Mouse (Mus musculus): ENCODE data around the gene Ivl. TPM values are rescaled to one million over a fixed set of nuclear protein-coding genes. Genes with fewer than 3 reads are reported as not detected.

Ivl gene
- total RNA-seq (2014; rRNA removed): 0.82 TPM in 1 of 2 replicates, not detected in the other
- polyA plus RNA-seq (2015; fragmentation: Nextera tagmentation; extraction: Ambion mirVana): not detected in 2 replicates

GRCm38 (mm10) chr3:92573449-92574041 is at the start of gene Ivl:
TSS of gene Ivl (minus strand) at chr3:92573735.
- DNase-seq (ENCODE audit: low spot score) (no peak), ATAC-seq (ENCODE audit: low FRiP score) (no peak)
- no peaks in the 10 kb centered on the region for H3K4me1 ChIP-seq (ENCODE audit: insufficient read depth, low read length)
- no peak within 1 kb of the TSS for H3K4me2 ChIP-seq (ENCODE audit: low read depth, low read length, poor library complexity, severe bottlenecking)
- H3K9me3 ChIP-seq (ENCODE audit: low read length): no peaks in the 10 kb centered on the region
- H3K9ac ChIP-seq (replicated peaks; ENCODE audit: low read length, poor library complexity, severe bottlenecking): no peak within 1 kb of the TSS
- TF ChIP-seq CTCF (IDR thresholded peaks at IDR 0.05): no peak
- 88% methylated on average over 1 of the region's 1 CpGs for WGBS
- no peak within 1 kb of the TSS for H3K27ac ChIP-seq (ENCODE audit: low read depth, low read length)
- no peaks in the 10 kb centered on the region for H3K27me3 ChIP-seq (ENCODE audit: insufficient read depth, low read length)
- no peaks in the 10 kb centered on the region for H3K36me3 ChIP-seq (ENCODE audit: insufficient read depth, low read length)
- no peak within 1 kb of the TSS for H3K4me3 ChIP-seq (ENCODE audit: low read depth, low read length)

DNA sequence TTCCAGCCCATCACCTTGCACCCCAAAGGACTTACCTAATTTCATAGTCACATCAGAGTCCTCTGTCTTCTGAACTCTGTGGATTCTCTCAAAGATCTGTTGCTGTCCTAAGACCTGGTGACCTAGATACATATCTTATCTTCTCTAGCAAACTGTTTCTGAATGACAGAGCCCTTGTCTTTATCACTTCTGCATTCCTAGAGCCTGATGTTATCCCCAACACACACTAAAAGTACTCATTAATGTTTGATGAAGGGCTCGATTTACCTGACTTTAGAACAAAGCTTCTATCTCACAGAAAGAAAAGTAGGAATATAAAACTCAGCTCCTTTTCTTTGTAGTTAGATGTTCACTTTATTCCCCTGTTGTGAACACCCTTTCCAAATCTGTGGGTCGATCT is 48.0 kb upstream of the Ivl start, which contains the start of gene Lce6a:
Lce6a (minus strand) TSS at position 101 of the 400 bp plus-strand sequence.
- 81% methylated on average over 2 of the region's 2 CpGs for WGBS
- no peaks in the 10 kb centered on the region for H3K4me1 ChIP-seq (ENCODE audit: insufficient read depth, low read length)
- no peak within 1 kb of the TSS for H3K27ac ChIP-seq (ENCODE audit: low read depth, low read length)
- no peak within 1 kb of the TSS for H3K9ac ChIP-seq (replicated peaks; ENCODE audit: low read length, poor library complexity, severe bottlenecking)
- H3K27me3 ChIP-seq (ENCODE audit: insufficient read depth, low read length): no peaks in the 10 kb centered on the region
- H3K9me3 ChIP-seq (ENCODE audit: low read length): no peaks in the 10 kb centered on the region
- TF ChIP-seq CTCF (IDR thresholded peaks at IDR 0.05): no peak
- DNase-seq (ENCODE audit: low spot score): no peak
- H3K36me3 ChIP-seq (ENCODE audit: insufficient read depth, low read length): no peaks in the 10 kb centered on the region
- H3K4me3 ChIP-seq (ENCODE audit: low read depth, low read length): no peak within 1 kb of the TSS
- H3K4me2 ChIP-seq (ENCODE audit: low read depth, low read length, poor library complexity, severe bottlenecking): no peak within 1 kb of the TSS
- no peak for ATAC-seq (ENCODE audit: low FRiP score)

GRCm38 (mm10) chr3:92609804-92610203 is 36.3 kb upstream of the Ivl start:
- ATAC-seq (ENCODE audit: low FRiP score) (no peak), DNase-seq (ENCODE audit: low spot score) (no peak)
- no peaks in the 10 kb centered on the region for H3K4me1 ChIP-seq (ENCODE audit: insufficient read depth, low read length)
- WGBS: 47% methylated on average over 1 of the region's 1 CpGs
- no peaks in the 10 kb centered on the region for H3K36me3 ChIP-seq (ENCODE audit: insufficient read depth, low read length)
- H3K27ac ChIP-seq (ENCODE audit: low read depth, low read length): no peak overlapping the region
- no peaks in the 10 kb centered on the region for H3K9me3 ChIP-seq (ENCODE audit: low read length)
- no peak overlapping the region for H3K4me3 ChIP-seq (ENCODE audit: low read depth, low read length)
- H3K27me3 ChIP-seq (ENCODE audit: insufficient read depth, low read length): no peaks in the 10 kb centered on the region
- TF ChIP-seq CTCF (IDR thresholded peaks at IDR 0.05): no peak
- H3K9ac ChIP-seq (replicated peaks; ENCODE audit: low read length, poor library complexity, severe bottlenecking): no peak overlapping the region
- no peak overlapping the region for H3K4me2 ChIP-seq (ENCODE audit: low read depth, low read length, poor library complexity, severe bottlenecking)

DNA sequence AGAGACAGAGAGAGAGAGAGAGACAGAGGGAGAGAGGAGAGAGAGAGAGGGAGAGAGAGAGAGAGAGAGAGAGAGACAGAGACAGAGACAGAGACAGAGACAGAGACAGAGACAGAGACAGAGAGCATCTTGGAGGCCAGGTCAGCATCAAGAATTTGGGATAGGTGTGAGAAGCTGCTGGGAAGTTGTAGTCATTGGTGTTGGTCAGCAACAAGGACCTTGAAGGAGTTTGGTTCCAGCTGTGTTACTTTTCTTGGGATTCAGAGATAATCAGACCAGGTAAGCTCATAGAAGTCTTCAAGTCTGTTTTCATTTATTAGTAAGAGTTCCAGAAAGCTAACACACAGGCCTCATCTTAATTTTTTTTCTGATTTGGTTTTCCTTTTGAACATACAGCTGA is 33.9 kb upstream of the Ivl start, which contains the start of gene 2210017I01Rik:
2210017I01Rik (minus strand) TSS at position 101 of the 400 bp plus-strand sequence.
- H3K36me3 ChIP-seq (ENCODE audit: insufficient read depth, low read length): no peaks in the 10 kb centered on the region
- no peaks in the 10 kb centered on the region for H3K4me1 ChIP-seq (ENCODE audit: insufficient read depth, low read length)
- no peak for ATAC-seq (ENCODE audit: low FRiP score)
- H3K9ac ChIP-seq (replicated peaks; ENCODE audit: low read length, poor library complexity, severe bottlenecking): no peak within 1 kb of the TSS
- no peak for TF ChIP-seq CTCF (IDR thresholded peaks at IDR 0.05)
- no peak within 1 kb of the TSS for H3K4me3 ChIP-seq (ENCODE audit: low read depth, low read length)
- H3K27me3 ChIP-seq (ENCODE audit: insufficient read depth, low read length): no peaks in the 10 kb centered on the region
- H3K4me2 ChIP-seq (ENCODE audit: low read depth, low read length, poor library complexity, severe bottlenecking): no peak within 1 kb of the TSS
- H3K27ac ChIP-seq (ENCODE audit: low read depth, low read length): no peak within 1 kb of the TSS
- no peak for DNase-seq (ENCODE audit: low spot score)
- H3K9me3 ChIP-seq (ENCODE audit: low read length): no peaks in the 10 kb centered on the region

DNA sequence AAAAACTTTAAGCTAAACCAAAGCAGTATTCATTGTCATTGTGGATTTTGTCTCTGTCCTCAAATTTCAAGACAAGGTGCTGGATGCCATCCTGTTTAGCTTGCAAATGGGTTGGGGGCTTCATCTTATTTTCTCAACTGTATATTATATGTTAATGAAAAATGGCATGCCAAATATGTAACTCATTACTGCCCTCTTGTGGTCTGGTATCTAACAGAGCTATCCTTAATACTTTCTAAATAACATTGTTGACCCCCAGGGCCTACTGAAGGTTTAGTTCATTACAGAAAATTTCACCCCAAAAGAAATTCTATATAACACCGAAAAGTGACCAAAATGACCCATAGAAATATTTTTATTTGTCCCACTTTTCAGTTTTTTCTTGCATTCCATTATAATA is 28.6 kb upstream of the Ivl start:
- DNase-seq (ENCODE audit: low spot score) (peak; percentile 22), ATAC-seq (ENCODE audit: low FRiP score) (no peak)
- WGBS: 55% methylated on average over 1 of the region's 1 CpGs
- peak; percentile 39; the same call in 1 of the 2 replicates for TF ChIP-seq CTCF (IDR thresholded peaks at IDR 0.05)
- Histone ChIP-seq H3K4me2 (ENCODE audit: low read depth, low read length, poor library complexity, severe bottlenecking) (no peak overlapping the region), H3K27ac (ENCODE audit: low read depth, low read length) (no peak overlapping the region), H3K4me1 (ENCODE audit: insufficient read depth, low read length) (no peaks in the 10 kb centered on the region), H3K9me3 (ENCODE audit: low read length) (0 out of 2 replicates have a peak, but pooled peaks cover 3% of the 10 kb centered on the region), H3K36me3 (ENCODE audit: insufficient read depth, low read length) (no peaks in the 10 kb centered on the region), H3K27me3 (ENCODE audit: insufficient read depth, low read length) (no peaks in the 10 kb centered on the region), H3K4me3 (ENCODE audit: low read depth, low read length) (no peak overlapping the region), H3K9ac (replicated peaks; ENCODE audit: low read length, poor library complexity, severe bottlenecking) (no peak overlapping the region)

DNA sequence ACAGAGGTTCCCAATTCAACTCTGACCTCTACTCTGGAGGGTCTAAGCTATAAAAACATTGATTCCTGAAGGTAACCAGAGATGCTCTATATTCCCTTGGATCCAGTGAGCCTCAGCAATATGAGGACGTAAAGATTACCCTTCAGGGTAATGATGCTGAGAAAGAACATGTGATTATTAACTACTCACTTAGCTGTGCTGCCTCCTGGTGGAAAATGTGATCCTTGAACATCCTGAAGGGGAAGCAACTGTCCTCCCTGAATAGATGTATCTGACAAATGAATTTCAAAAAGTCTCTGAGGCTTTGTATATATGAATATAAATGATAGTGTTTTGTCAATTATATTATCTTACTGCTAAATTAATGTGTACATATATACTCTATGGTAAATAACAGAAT is 26.9 kb upstream of the Ivl start:
- Histone ChIP-seq H3K27ac (ENCODE audit: low read depth, low read length) (no peak overlapping the region), H3K9me3 (ENCODE audit: low read length) (0 out of 2 replicates have a peak, but pooled peaks cover 3% of the 10 kb centered on the region), H3K9ac (replicated peaks; ENCODE audit: low read length, poor library complexity, severe bottlenecking) (no peak overlapping the region), H3K27me3 (ENCODE audit: insufficient read depth, low read length) (no peaks in the 10 kb centered on the region), H3K4me1 (ENCODE audit: insufficient read depth, low read length) (no peaks in the 10 kb centered on the region), H3K36me3 (ENCODE audit: insufficient read depth, low read length) (no peaks in the 10 kb centered on the region), H3K4me3 (ENCODE audit: low read depth, low read length) (no peak overlapping the region), H3K4me2 (ENCODE audit: low read depth, low read length, poor library complexity, severe bottlenecking) (no peak overlapping the region)
- no peak for ATAC-seq (ENCODE audit: low FRiP score)
- TF ChIP-seq CTCF (IDR thresholded peaks at IDR 0.05): peak; percentile 11; the same call in 1 of the 2 replicates
- DNase-seq (ENCODE audit: low spot score): no peak
- WGBS: 74% methylated on average over 1 of the region's 1 CpGs
